Mouse (Mus musculus) heart, postnatal 0 days (tissue): ENCODE measurements around the gene Gm9964. TPM values are rescaled to one million over a fixed set of nuclear protein-coding genes. Genes with fewer than 3 reads are reported as not detected.
A peak's percentile ranks its signal among the peaks of the same experiment; 100 is the strongest.
"Not testable (repeated sequence)": the region's sequence is repeated elsewhere in the genome, so short reads cannot be mapped to it uniquely, and the experiment has no call there.

Experiments
- ATAC-seq: fragments of 200-750 bp; cut with Nextera tagmentation; 2 replicates; pipeline ENCODE4 v1.8.0; 2017; ENCODE audit warnings: low read depth, moderate number of reproducible peaks, moderate library complexity; ENCODE audit not compliant: insufficient read depth
- DNase-seq: peaks from one replicate; pipeline ENCODE4 v3.0.0-alpha.2; 2016; ENCODE audit warnings: low spot score
- H3K27ac ChIP-seq: fragments of 300-500 bp; sonication (generic); 2 replicates; pipeline ENCODE4 v1.5.1; 2014; ENCODE audit warnings: low read depth, mild to moderate bottlenecking
- H3K27me3 ChIP-seq: fragments of 300-500 bp; sonication (generic); 2 replicates; pipeline ENCODE4 v1.6.1; 2014; ENCODE audit warnings: low read length, mixed read lengths; ENCODE audit not compliant: control insufficient read depth, insufficient read depth
- H3K36me3 ChIP-seq: fragments of 300-500 bp; sonication (generic); replicated peaks from 2 replicates; pipeline ENCODE4 v1.6.1; 2014; ENCODE audit warnings: low read length, mixed read lengths; ENCODE audit not compliant: control insufficient read depth, insufficient read depth
- H3K4me1 ChIP-seq: fragments of 300-500 bp; sonication (generic); 2 replicates; pipeline ENCODE4 v1.6.1; 2014; ENCODE audit warnings: antibody characterized with exemption; ENCODE audit not compliant: control insufficient read depth, insufficient read depth
- H3K4me2 ChIP-seq: fragments of 300-500 bp; sonication (generic); 2 replicates; pipeline ENCODE4 v1.6.1; 2014; ENCODE audit warnings: low read depth, mild to moderate bottlenecking, low read length, moderate library complexity
- H3K4me3 ChIP-seq: fragments of 300-500 bp; sonication (generic); 2 replicates; pipeline ENCODE4 v1.5.1; 2014; ENCODE audit warnings: low read depth, low read length
- H3K9ac ChIP-seq: fragments of 300-500 bp; sonication (generic); replicated peaks from 2 replicates; pipeline ENCODE4 v1.6.1; 2014; ENCODE audit warnings: low read depth, low read length, mixed read lengths
- H3K9me3 ChIP-seq: fragments of 300-500 bp; sonication (generic); replicated peaks from 2 replicates; pipeline ENCODE4 v1.6.1; 2016; ENCODE audit warnings: low read length; ENCODE audit not compliant: control insufficient read depth
- CTCF ChIP-seq: IDR thresholded peaks from 2 replicates; pipeline ENCODE4 v1.5.1; 2016; ENCODE audit warnings: antibody characterized with exemption, control low read depth, low read depth
- EP300 ChIP-seq: IDR thresholded peaks from 2 replicates; pipeline ENCODE4 v1.6.1; 2016; ENCODE audit warnings: antibody characterized with exemption, low read depth
- WGBS: fragments of 180-500 bp; shearing (Covaris S2); extraction: QIAGEN DNeasy Blood & Tissue Kit; methylation state at CpG from one replicate; pipeline ENCODE4 v1.1.7; 2014; 5-methylcytosine and 5-hydroxymethylcytosine counted together
- polyA plus RNA-seq: library from polyadenylated mRNA; unstranded; fragments of >200 nt; fragmentation: Nextera tagmentation; extraction: Ambion mirVana; gene quantifications from 2 replicates; pipeline ENCODE4 v1.2.1, GENCODE M21; 2015
- total RNA-seq: library from RNA; depleted of rRNA; stranded (reverse); fragments of >200 nt; gene quantifications from 2 replicates; pipeline ENCODE4 v1.2.3, GENCODE M21; 2014; ENCODE audit warnings: low replicate concordance

The Gm9964 gene
- total and polyA plus RNA-seq, 2 experiments from 2014 or later = not detected

DNA sequence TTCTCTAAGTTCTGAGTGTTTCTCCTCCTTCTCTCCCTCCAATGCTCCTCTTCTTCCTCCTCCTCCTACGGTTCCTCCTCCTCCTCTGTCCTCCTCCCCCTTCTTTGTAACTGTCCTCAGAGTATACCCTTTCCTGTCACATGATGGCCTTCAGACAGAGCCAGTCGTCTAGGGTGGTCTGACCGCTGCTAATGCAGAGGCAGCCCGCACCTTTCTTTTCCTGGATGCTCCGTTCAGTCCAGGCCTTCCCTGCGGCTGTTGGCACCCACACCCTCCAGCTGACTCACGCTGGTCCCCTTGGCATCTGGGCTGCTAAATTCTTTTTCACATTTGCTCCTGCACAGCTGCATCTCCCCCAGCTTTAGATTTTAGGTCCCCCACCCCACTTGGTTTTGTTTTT lies 9.8 kb upstream of the Gm9964 start:
- DNase-seq (peak; percentile 20), ATAC-seq (peak; percentile 74)
- Histone ChIP-seq H3K9me3 (no peaks in the 10 kb centered on the region), H3K4me3 (no peak overlapping the region), H3K27ac (peak overlapping the region; percentile 90), H3K36me3 (no peaks in the 10 kb centered on the region), H3K9ac (0 out of 2 replicates have a peak overlapping the region, but pooled peaks have one; percentile 17), H3K4me1 (peaks cover 10% of the 10 kb centered on the region; the same call in 1 of the 2 replicates), H3K27me3 (no peaks in the 10 kb centered on the region), H3K4me2 (peak overlapping the region; percentile 9; the same call in 1 of the 2 replicates)
- no peak for TF ChIP-seq EP300
- TF ChIP-seq CTCF = no peak
- WGBS = 35% methylated on average over 7 of the region's 7 CpGs

- WGBS = 59% methylated on average over 9 of the region's 9 CpGs
- DNase-seq (no peak), ATAC-seq (no peak)
- Histone ChIP-seq H3K4me2 (no peak overlapping the region), H3K9ac (no peak overlapping the region), H3K27me3 (no peaks in the 10 kb centered on the region), H3K36me3 (no peaks in the 10 kb centered on the region), H3K9me3 (no peaks in the 10 kb centered on the region), H3K27ac (peak overlapping the region; percentile 90), H3K4me3 (no peak overlapping the region), H3K4me1 (peaks cover 10% of the 10 kb centered on the region; the same call in 1 of the 2 replicates)
- TF ChIP-seq EP300 (no peak), CTCF (no peak)
Observed at GRCm38 (mm10) chr11:79305697-79306340, 9.1 kb upstream of the Gm9964 start.

- ATAC-seq = not testable (repeated sequence)
- WGBS = 91% methylated on average over 4 of the region's 4 CpGs
Observed at GRCm38 (mm10) chr11:79304245-79304644, 7.5 kb upstream of the Gm9964 start.

DNA sequence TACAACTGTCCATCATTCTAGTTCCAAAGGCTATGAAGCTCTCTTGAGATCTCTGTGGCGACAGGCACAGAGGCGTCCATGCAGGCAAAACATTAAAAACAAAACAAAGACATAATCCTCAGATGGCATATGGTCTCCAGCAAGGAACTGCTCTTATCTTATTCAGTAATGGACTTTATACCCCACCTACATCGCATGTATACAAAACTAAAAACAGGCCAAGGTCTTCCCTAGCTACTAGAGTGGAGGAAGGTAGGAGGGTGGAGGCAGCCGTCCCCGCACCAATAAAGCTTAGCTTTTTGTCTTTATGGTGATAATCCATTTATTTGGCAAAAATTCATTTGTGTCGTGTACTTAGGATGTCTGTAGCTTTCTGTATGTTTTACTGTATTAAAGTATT lies 6.4 kb upstream of the Gm9964 start:
- Histone ChIP-seq H3K9ac (no peak overlapping the region), H3K4me2 (no peak overlapping the region), H3K27ac (no peak overlapping the region), H3K4me3 (no peak overlapping the region), H3K9me3 (no peaks in the 10 kb centered on the region), H3K4me1 (peaks cover 10% of the 10 kb centered on the region; the same call in 1 of the 2 replicates), H3K27me3 (no peaks in the 10 kb centered on the region), H3K36me3 (no peaks in the 10 kb centered on the region)
- ATAC-seq (no peak), DNase-seq (no peak)
- 86% methylated on average over 6 of the region's 6 CpGs for WGBS
- no peak for TF ChIP-seq CTCF
- no peak for TF ChIP-seq EP300

More at GRCm38 (mm10) chr11:79304245-79304644, 7.5 kb upstream of the Gm9964 start:
- DNase-seq, H3K4me1 ChIP-seq, H3K9me3 ChIP-seq, H3K4me3 ChIP-seq, H3K4me2 ChIP-seq, H3K9ac ChIP-seq, H3K36me3 ChIP-seq, H3K27ac ChIP-seq, H3K27me3 ChIP-seq: not testable (repeated sequence)

DNA sequence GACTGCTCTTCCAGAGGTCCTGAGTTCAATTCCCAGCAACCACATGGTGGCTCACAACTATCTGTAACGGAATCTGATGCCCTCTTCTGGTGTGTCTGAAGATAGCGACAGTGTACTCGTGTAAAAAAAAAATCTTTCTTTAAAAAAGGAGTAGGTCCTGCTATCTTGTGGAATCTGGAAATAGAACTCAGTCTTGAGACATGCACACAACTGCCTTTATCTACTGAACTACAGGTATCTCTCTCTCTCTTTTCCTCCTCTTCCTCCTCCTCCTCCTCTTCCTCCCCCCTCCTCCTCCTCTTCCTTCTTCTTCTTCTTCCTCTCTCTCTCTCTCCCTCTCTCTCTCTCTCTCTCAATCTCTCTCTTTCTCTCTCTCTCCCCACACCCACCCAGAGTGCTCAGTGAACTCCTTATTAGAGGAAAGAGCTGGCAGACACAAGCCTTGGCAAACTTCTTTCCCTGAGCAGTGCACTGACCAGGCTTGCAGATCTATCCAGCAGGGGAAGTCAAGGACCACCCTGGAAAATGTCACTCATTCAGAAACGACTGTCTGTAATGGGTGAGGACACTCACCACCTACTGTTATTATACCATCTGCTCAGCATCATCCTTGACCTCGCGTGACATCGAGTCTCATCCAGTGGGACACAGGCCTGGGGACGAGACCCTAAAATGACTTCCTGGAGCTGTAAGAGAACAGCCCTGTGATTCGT lies 3.2 kb upstream of the Gm9964 start:
- DNase-seq (no peak), ATAC-seq (no peak)
- Histone ChIP-seq H3K4me2 (no peak overlapping the region), H3K9me3 (no peaks in the 10 kb centered on the region), H3K36me3 (no peaks in the 10 kb centered on the region), H3K9ac (no peak overlapping the region), H3K4me1 (no peaks in the 10 kb centered on the region), H3K4me3 (no peak overlapping the region), H3K27ac (no peak overlapping the region), H3K27me3 (no peaks in the 10 kb centered on the region)
- 65% methylated on average over 9 of the region's 9 CpGs for WGBS
- TF ChIP-seq CTCF (peak; percentile 53), EP300 (no peak)
